Mouse (Mus musculus) thymus, postnatal 4 days (tissue): ENCODE measurements around the gene Tubb1.
A peak's percentile ranks its signal among the peaks of the same experiment; 100 is the strongest.

Experiments used
- DNase-seq: peaks from one replicate; pipeline ENCODE4 v3.0.0; 2021

The Tubb1 gene

DNA sequence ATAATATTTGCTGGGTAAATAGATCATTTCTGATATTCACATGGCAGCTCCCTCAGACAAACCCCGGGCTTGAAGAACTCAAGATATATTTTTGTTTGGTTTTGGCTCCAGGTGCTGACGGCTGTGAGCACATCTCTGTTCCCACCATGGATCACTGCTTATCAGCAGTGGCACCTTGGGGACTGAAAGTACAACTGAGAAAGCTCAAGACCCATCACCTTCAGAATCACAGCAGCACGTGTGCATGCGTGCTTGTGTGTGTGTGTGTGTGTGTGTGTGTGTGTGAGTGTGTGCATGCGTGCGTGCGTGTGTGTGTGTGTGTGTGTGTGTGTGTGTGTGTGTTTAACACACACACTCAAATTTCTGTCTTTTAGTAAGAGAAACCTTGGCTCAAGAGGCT lies 6.1 kb upstream of the Tubb1 start:
- DNase-seq = no peak

- no peak for DNase-seq
These were observed 5.5 kb upstream of the Tubb1 start for GRCm38 (mm10) chr2:174445018-174445417.

- DNase-seq = no peak
These were observed 4.0 kb upstream of the Tubb1 start for GRCm38 (mm10) chr2:174446492-174446891.

DNA sequence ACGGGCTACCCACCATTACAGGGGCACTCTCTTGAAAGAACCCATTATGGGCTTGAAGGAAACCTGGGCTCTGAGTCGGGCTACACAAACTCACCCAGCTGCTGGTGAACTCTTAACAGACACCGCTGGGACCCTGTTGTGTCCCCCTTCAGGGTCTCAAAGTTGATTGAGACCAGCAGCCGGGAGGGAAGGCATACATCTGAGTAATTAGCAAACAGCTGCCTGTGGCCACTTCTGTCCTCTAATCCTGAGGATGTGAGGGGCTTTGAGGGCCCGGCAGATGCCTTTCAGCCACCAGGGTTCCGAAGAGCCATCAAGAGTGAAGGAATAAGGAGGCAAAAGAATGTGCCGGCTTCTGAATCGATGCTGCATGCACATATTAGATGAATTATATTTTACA lies 3.6 kb upstream of the Tubb1 start:
- no peak for DNase-seq

DNA sequence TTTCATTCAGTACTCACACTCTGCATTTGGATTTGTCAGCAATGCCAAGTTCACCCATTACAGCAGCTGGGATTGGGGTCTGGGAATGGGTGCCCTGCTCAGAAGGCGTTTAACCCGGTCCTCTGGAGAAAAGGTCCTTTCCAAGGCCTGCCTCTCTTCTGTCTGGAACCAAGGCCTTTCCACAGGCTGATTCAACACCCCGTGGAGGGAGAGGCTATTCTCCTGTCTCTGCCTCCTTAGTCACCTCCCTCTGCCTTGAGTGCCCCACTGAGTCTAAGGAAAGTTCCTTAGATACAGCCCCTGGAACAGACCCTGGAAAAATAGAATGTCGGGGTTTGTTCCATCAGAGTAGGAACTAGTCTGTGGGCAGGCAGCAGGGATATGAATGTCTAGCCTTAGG lies 2.1 kb upstream of the Tubb1 start:
- DNase-seq = no peak

DNA sequence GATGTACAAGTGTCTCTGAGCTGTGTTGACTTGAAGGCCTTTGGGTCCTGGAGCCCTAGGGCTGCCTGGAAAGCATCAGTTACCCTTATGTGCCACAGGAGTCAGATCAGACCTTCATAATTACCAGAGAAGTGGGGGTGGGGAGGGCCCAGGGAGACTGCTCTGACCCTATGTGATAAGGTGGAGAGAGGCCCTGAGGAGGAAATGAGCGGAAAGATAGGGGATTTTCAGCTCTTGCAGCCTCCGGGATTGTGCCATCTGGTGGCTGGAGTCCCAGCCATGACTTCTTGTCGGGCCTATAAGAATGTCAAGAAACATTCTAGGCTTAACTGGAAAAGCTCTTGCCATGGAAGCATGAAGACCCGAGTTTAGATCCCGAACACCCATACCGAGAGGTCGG lies 3.2 kb downstream of the Tubb1 start:
- no peak for DNase-seq

GRCm38 (mm10) chr2:174459365-174459764 lies 8.9 kb downstream of the Tubb1 start:
- no peak for DNase-seq

- DNase-seq = no peak
These were observed 12.9 kb downstream of the Tubb1 start for GRCm38 (mm10) chr2:174463370-174463769.

DNA sequence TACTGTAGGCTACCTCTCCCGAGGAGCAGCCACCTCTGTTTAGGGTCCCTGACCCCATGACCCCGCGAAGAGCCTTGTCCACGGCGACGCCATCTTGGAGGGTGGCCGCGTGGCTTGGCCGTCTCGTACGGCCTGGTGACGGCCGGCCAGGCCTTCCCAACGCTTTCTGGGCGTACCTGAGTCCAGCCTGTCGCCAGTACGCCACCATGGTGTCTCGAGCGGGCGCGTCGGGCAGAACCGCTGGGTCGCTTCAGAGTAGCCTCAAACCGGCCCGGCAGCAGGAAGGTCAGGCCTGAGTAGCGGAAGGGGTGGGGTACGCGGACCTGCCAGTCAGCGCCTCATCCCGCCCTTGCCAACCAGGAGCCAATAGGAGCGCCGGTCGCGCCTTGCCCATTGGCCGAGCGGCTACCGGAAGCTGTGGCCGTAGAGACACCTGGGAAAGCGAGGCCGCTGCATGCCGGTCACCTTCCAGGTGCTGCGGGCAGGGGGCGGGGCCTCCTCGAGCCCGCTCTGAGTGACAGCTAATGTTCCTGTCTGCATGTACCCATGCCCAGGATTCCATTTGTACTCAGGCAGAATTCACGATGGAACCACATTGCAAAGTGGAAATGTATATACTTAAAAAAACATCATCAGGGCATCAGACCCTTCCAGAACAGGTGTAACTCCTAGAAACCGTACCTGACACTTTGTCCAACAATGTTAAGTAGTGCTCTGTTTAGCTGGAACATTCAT lies 13.5 kb downstream of the Tubb1 start, which contains the start of gene Atp5e:
TSS of gene Atp5e (minus strand) at position 317 of the 735 bp plus-strand sequence.
- peak; percentile 93 for DNase-seq

DNA sequence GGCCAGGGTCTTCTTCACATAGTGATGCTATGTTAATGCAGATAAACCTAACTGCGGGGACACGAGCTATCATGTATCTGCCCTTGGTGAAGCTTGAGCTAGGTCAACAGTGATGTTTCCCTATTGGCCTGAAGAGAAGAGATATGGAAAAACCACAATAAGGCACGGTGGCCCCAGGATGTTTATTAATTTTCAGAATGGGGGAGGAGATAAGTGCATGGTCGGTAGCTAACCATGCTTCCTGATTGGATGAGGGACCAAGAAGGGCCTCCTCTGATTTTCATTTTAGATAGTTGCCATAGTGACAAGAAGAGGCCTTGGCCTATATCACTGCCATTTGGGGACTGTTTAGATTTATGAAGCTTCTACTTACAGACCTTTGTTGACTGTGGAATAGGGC lies 19.8 kb downstream of the Tubb1 start:
- DNase-seq = no peak

GRCm38 (mm10) chr2:174470786-174471405 lies 20.4 kb downstream of the Tubb1 start:
- no peak for DNase-seq

GRCm38 (mm10) chr2:174472407-174472806 lies 21.9 kb downstream of the Tubb1 start:
- no peak for DNase-seq

DNA sequence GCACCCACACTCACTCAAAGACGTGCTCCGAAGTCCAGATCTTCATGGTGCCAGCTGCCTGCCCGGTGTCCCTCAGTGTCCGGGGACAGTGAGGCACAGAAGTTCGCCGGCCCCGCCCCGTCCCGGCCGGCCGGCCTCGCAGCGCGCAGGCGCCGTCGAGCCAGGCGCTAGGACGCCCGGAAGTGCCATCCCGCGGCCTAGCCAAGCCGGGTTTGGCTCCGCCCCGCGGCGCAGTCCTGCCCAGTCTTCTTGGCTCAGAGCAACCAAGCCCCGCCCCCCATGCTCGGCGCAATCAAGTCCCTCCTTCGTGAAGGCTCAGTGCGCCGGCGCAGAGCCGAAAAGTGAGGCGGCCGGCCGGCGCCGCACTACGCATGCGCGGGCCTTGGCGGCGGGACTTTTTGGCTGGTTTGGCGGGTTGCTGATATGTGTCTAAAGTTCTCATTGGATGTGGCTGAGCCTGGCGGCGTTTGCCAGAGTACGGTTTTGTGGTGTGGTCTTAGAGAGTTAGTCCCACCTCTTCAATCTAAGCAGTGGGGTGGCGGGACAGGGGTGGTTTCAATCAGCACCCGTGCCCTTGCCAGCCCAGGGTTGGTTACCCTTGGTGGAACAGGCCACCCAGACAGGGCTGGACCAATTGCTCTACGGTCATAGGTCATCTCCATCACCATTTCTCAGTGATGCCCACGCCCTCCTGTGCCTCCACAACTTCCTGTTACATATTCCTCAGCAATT lies 22.5 kb downstream of the Tubb1 start, which contains the start of gene Prelid3b:
TSS of gene Prelid3b (minus strand) at position 264 of the 732 bp plus-strand sequence.
- DNase-seq = peak; percentile 100

GRCm38 (mm10) chr2:174473550-174473927 lies 23.0 kb downstream of the Tubb1 start:
- DNase-seq = no peak

DNA sequence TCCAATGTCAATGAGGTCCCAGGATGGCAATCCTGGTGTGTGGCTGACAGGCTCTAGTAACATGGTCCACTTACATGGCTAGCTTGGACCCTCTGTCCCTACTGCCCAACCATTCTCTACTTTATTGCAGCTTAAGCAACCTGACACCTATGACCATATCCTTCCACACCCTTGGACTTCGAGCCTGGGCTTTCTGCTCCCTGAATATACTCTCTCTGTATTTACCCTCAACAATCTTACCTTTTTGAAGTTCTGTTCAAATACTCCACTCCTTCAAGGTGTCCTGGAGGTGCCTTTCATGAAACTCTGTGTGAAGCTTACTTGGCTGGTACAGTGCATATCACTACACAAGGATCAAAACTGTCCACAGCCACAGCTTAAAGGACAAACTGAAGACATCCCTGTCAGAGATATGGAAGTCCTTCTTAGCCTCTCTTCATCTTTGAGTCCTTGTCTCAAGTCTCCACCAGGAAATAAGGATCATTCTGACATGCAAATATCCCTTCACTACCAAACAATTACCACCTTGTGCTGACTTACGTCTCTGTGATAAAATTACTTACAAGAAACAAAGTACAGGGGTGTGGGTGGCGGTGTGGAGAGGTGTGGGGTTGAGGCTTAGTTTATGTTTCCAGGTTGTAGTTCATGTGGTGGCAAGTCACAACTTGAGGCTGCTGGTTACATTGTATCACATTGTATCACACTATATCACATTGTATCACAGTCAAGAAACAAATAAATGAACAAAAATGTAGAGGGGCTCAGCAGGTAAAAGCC lies 27.2 kb downstream of the Tubb1 start:
- DNase-seq = no peak

- DNase-seq = no peak
These were observed 28.3 kb downstream of the Tubb1 start for GRCm38 (mm10) chr2:174478746-174479145.

- no peak for DNase-seq
These were observed 36.5 kb downstream of the Tubb1 start for GRCm38 (mm10) chr2:174487005-174487404.

DNA sequence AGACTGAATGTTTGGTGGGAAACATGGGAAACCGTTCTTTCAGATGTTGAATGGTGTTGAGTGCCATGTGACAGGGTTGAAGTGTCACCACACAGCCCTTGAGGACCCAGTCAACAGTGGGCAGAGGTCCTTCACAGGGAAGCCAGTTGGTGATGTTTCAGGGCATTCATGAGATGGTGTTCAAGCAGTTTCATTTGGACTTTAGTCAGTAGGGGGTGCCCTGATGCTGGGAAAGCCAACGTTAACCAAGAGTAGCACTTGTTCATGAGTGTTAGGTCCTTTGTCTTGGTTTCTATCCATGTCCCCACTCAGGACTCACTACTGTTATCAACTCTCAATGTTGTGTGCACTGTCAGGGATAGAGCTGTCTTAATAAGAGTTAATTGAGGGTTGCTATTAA lies 42.4 kb downstream of the Tubb1 start:
- peak; percentile 55 for DNase-seq

DNA sequence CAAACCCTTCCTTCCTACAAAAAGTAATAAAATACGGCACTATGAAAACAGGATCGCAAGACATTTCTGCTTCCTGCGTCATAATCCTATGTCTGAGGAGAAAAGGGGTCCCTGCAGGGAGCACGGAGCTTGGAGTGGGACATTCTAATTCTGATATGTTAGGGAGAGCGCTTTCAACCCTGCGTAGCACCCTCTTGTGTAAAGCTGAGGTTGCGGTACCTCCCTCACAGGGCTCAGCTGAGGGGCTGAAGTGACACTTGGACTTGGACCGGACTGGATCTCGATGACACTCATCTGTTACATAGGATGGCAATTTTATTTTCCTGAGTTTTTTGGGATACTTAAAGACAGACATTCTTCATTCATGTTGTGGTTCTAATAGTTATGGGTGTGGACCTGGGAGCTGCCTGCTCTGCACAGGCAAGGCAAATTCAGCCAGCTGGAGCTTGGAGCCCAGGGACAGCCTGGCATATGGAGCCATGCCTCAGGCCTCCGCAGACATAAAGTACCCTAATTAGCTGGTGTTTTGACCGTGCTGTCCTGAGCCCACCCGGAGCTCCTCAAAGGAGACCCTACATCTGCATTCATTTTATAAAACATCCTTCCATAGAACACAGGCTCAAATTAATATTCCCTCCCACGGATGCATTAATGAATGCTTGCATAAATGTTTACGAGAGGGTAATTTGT lies 50.5 kb downstream of the Tubb1 start:
- DNase-seq = no peak

DNA sequence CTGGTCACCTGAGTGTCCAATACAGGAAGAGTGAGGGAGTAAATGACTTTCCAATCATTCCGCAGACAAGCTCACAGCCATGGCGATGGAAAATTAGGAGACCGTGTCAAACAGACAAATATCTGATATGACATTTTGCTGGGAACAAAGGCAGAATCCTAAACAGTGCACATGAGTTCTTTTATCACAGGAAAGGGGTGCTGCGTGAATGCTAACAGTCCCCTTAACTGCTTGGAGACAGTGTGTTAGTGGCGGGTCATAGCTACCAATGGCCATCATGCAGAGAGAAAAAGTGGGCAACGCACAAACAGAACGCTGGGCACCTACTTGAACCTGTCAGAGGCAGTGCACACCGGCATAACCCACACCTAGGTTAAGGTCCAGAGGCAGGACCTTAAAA lies 51.0 kb downstream of the Tubb1 start:
- no peak for DNase-seq

DNA sequence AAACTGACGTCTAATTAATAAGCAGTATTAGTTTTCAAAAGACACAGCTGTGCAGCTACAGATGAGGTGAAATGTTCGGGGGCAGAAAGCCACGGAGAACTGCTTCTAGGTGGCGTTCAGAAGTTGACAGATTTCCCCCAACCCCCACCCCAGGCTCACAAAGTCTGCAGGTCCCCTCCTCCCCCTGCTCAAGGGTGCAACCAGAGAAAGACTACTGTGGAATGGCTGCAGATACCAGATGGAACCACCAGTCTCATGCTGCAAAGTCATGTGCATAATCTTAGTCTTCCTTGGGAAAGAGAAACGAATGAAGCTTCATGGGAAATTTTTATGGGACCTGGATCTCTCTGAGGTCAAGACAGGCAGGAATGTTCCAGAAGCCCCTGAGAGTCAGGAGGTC lies 51.8 kb downstream of the Tubb1 start:
- no peak for DNase-seq

- DNase-seq = no peak
These were observed 52.5 kb downstream of the Tubb1 start for GRCm38 (mm10) chr2:174502831-174503460.
